Mouse (Mus musculus): Measurements from ENCODE around the gene Zfhx3.

Gene Zfhx3

GRCm38 (mm10) chr8:108943132-108943531 lies 1000.7 kb downstream of the Zfhx3 start:
- DNase-seq, result no peak

- DNase-seq, result no peak
These were observed 1001.9 kb downstream of the Zfhx3 start for GRCm38 (mm10) chr8:108944312-108944711.

- no peak for DNase-seq
These were observed 1007.9 kb downstream of the Zfhx3 start for GRCm38 (mm10) chr8:108950311-108950710.

GRCm38 (mm10) chr8:108951560-108951959 lies 1009.1 kb downstream of the Zfhx3 start:
- no peak for DNase-seq

GRCm38 (mm10) chr8:108956416-108956815 lies 1014.0 kb downstream of the Zfhx3 start:
- no peak for DNase-seq

- DNase-seq, result no peak
These were observed 1020.1 kb downstream of the Zfhx3 start for GRCm38 (mm10) chr8:108962516-108962915.

- DNase-seq, result no peak
These were observed 1020.7 kb downstream of the Zfhx3 start for GRCm38 (mm10) chr8:108963181-108963580.

- DNase-seq, result no peak
These were observed 1023.6 kb downstream of the Zfhx3 start for GRCm38 (mm10) chr8:108966041-108966440.

GRCm38 (mm10) chr8:108973639-108974325 lies 1031.3 kb downstream of the Zfhx3 start:
- no peak for DNase-seq

- DNase-seq, result no peak
These were observed 1035.4 kb downstream of the Zfhx3 start for GRCm38 (mm10) chr8:108977693-108978361.

- DNase-seq, result no peak
These were observed 1035.9 kb downstream of the Zfhx3 start for GRCm38 (mm10) chr8:108978362-108978750.

- DNase-seq, result no peak
These were observed 1042.5 kb downstream of the Zfhx3 start for GRCm38 (mm10) chr8:108984904-108985303.

- DNase-seq, result no peak
These were observed 1047.4 kb downstream of the Zfhx3 start for GRCm38 (mm10) chr8:108989841-108990240.

GRCm38 (mm10) chr8:108990537-108990936 lies 1048.1 kb downstream of the Zfhx3 start:
- no peak for DNase-seq

GRCm38 (mm10) chr8:108991395-108991794 lies 1049.0 kb downstream of the Zfhx3 start:
- DNase-seq, result no peak

GRCm38 (mm10) chr8:108993718-108994117 lies 1051.3 kb downstream of the Zfhx3 start:
- DNase-seq, result no peak

- no peak for DNase-seq
These were observed 1051.7 kb downstream of the Zfhx3 start for GRCm38 (mm10) chr8:108994187-108994586.

- DNase-seq, result no peak
These were observed 1052.4 kb downstream of the Zfhx3 start for GRCm38 (mm10) chr8:108994880-108995279.

GRCm38 (mm10) chr8:108997334-108997733 lies 1054.9 kb downstream of the Zfhx3 start:
- DNase-seq, result no peak

- DNase-seq, result no peak
These were observed 1057.1 kb downstream of the Zfhx3 start for GRCm38 (mm10) chr8:108999297-109000249.

- no peak for DNase-seq
These were observed 1058.6 kb downstream of the Zfhx3 start for GRCm38 (mm10) chr8:109001031-109001430.

GRCm38 (mm10) chr8:109001923-109002322 lies 1059.5 kb downstream of the Zfhx3 start:
- DNase-seq, result no peak

GRCm38 (mm10) chr8:109006986-109007385 lies 1064.5 kb downstream of the Zfhx3 start:
- no peak for DNase-seq
